ENCODE assay signal across 21 mouse cellular contexts in the genomic region with DNA sequence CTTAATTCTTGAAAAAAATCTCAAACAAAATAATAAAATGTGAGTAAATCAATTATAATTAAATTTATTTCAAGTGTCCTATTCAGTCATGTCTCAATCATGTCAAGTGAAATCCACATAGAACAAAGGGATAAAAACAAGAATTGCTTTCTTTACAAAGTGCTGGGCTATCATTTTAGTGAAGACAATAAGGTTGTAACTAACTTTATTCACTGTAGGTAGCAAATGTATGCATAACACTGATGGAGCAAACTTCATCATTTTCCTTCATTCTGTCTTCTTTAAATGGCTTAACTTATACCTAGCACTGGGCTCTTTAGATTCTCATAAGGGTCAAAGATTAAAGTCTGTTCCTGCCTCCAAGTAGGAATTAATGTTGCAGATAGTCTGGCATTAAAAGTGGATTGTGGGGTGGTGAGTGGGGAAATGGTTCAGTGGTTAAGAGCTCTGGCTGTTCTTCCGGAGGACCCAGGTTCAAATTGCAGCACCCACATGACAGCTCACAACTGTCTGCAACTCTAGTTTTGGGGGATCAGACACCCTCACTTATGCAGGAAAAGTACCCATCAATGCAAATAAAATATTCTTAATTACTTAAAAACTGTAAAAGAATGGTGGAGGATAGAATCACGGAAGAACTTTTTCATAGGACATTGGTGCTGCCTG. TPM values are rescaled to one million over a fixed set of nuclear protein-coding genes. Genes with fewer than 3 reads are reported as not detected.
A peak's percentile ranks its signal among the peaks of the same experiment; 100 is the strongest.
DNase-seq lines count a peak whose midpoint lies in the region; ATAC-seq and TF ChIP-seq lines count a peak whose summit lies in the region.
"Had no signal": no experiment of that assay in that cellular context is flagged by ENCODE, and none has a peak within 500 bp of the region (broad histone marks: within the 10 kb centered on the region; RNA-seq: fewer than 3 reads in every experiment).

No protein-coding gene starts in this region.

- H3K4me2 ChIP-seq in forebrain, embryonic 13.5 days, result no peak overlapping the region
- H3K4me2 ChIP-seq in forebrain, postnatal 0 days (ENCODE audit: low read depth), result no peak overlapping the region
- no peak overlapping the region for H3K4me2 ChIP-seq in kidney, embryonic 15.5 days
- H3K4me2 ChIP-seq in hindbrain, embryonic 16.5 days (ENCODE audit: low read length), result no peak overlapping the region
- H3K4me2 ChIP-seq in midbrain, embryonic 15.5 days, result no peak overlapping the region
- H3K4me2 ChIP-seq: embryonic facial prominence, embryonic 13.5 days; intestine, embryonic 15.5 days; limb, embryonic 13.5 days; liver, embryonic 11.5 days; lung, embryonic 15.5 days had no signal

- no peaks in the 10 kb centered on the region for H3K4me1 ChIP-seq in forebrain, embryonic 13.5 days
- H3K4me1 ChIP-seq in forebrain, postnatal 0 days (ENCODE audit: insufficient read depth), result no peaks in the 10 kb centered on the region
- peaks cover 8% of the 10 kb centered on the region; the same call in 1 of the 2 replicates for H3K4me1 ChIP-seq in kidney, embryonic 15.5 days
- H3K4me1 ChIP-seq in hindbrain, embryonic 16.5 days (ENCODE audit: control insufficient read depth, insufficient read depth, low read depth, low read length), result no peaks in the 10 kb centered on the region
- H3K4me1 ChIP-seq in midbrain, embryonic 15.5 days, result no peaks in the 10 kb centered on the region
- H3K4me1 ChIP-seq: embryonic facial prominence, embryonic 13.5 days; heart, embryonic 13.5 days; intestine, embryonic 15.5 days; limb, embryonic 13.5 days had no signal

- H3K4me3 ChIP-seq in forebrain, embryonic 13.5 days, result no peak overlapping the region
- no peak overlapping the region for H3K4me3 ChIP-seq in forebrain, postnatal 0 days (ENCODE audit: low read depth, low read length)
- no peak overlapping the region for H3K4me3 ChIP-seq in kidney, embryonic 15.5 days (replicated peaks)
- H3K4me3 ChIP-seq in hindbrain, embryonic 16.5 days (ENCODE audit: low read length), result no peak overlapping the region
- H3K4me3 ChIP-seq in midbrain, embryonic 15.5 days, result no peak overlapping the region
- H3K4me3 ChIP-seq: embryonic facial prominence, embryonic 13.5 days; heart, embryonic 13.5 days; intestine, embryonic 15.5 days; layer of hippocampus, adult 2 months; limb, embryonic 13.5 days; lung, embryonic 15.5 days had no signal

- H3K27ac ChIP-seq in forebrain, embryonic 13.5 days, result no peak overlapping the region
- no peak overlapping the region for H3K27ac ChIP-seq in forebrain, postnatal 0 days (ENCODE audit: low read depth, low read length)
- H3K27ac ChIP-seq in kidney, embryonic 15.5 days, result no peak overlapping the region
- no peak overlapping the region for H3K27ac ChIP-seq in hindbrain, embryonic 16.5 days (ENCODE audit: low read depth, low read length)
- H3K27ac ChIP-seq in midbrain, embryonic 15.5 days, result no peak overlapping the region
- H3K27ac ChIP-seq: embryonic facial prominence, embryonic 13.5 days; heart, embryonic 13.5 days; intestine, embryonic 15.5 days; layer of hippocampus, adult 2 months; limb, embryonic 13.5 days had no signal

- no peak for DNase-seq in forebrain, postnatal 0 days
- no peak for DNase-seq in kidney, adult 9 months
- DNase-seq in cerebellum, postnatal 36 days, result no peak
- no peak for DNase-seq in left cerebral cortex, adult 11 months (ENCODE audit: low spot score)
- DNase-seq: adrenal gland, postnatal 10 days; cerebellum, adult 11 months; gastrocnemius, postnatal 10 days; right cerebral cortex, adult 18-20 months; spleen, adult 18-20 months; thymus, postnatal 4 days had no signal

- no peak overlapping the region for H3K9ac ChIP-seq in forebrain, embryonic 13.5 days
- no peak overlapping the region for H3K9ac ChIP-seq in forebrain, postnatal 0 days
- no peak overlapping the region for H3K9ac ChIP-seq in kidney, embryonic 15.5 days
- no peak overlapping the region for H3K9ac ChIP-seq in hindbrain, embryonic 16.5 days (ENCODE audit: low read depth, low read length)
- no peak overlapping the region for H3K9ac ChIP-seq in midbrain, embryonic 15.5 days
- H3K9ac ChIP-seq: embryonic facial prominence, embryonic 13.5 days; heart, embryonic 13.5 days; intestine, embryonic 15.5 days; limb, embryonic 13.5 days; lung, embryonic 15.5 days had no signal

- peak; percentile 19; the same call in 1 of the 2 replicates for ATAC-seq in forebrain, embryonic 13.5 days
- no peak for ATAC-seq in forebrain, postnatal 0 days
- 0 out of 2 replicates have a peak, but pooled peaks have one; percentile 54 for ATAC-seq in kidney, embryonic 15.5 days (replicated peaks; ENCODE audit: low FRiP score)
- peak; percentile 17; the same call in 1 of the 2 replicates for ATAC-seq in hindbrain, embryonic 16.5 days
- peak; percentile 28; the same call in 1 of the 2 replicates for ATAC-seq in midbrain, embryonic 15.5 days (replicated peaks)

- no peak for TF ChIP-seq CTCF in forebrain, postnatal 0 days (IDR thresholded peaks at IDR 0.05; ENCODE audit: low read depth)

- no peaks in the 10 kb centered on the region for H3K27me3 ChIP-seq in forebrain, embryonic 13.5 days
- H3K27me3 ChIP-seq in forebrain, postnatal 0 days (ENCODE audit: insufficient read depth, low read length), result no peaks in the 10 kb centered on the region
- H3K27me3 ChIP-seq in kidney, embryonic 15.5 days, result no peaks in the 10 kb centered on the region
- no peaks in the 10 kb centered on the region for H3K27me3 ChIP-seq in hindbrain, embryonic 16.5 days (replicated peaks; ENCODE audit: control insufficient read depth, insufficient read depth, low read length)
- no peaks in the 10 kb centered on the region; the same call in 1 of the 2 replicates for H3K27me3 ChIP-seq in midbrain, embryonic 15.5 days (replicated peaks)
- H3K27me3 ChIP-seq: embryonic facial prominence, embryonic 13.5 days; heart, embryonic 13.5 days; intestine, embryonic 15.5 days; lung, embryonic 15.5 days had no signal

- no peaks in the 10 kb centered on the region for H3K9me3 ChIP-seq in forebrain, embryonic 13.5 days (replicated peaks)
- no peaks in the 10 kb centered on the region for H3K9me3 ChIP-seq in forebrain, postnatal 0 days (ENCODE audit: low read length)
- H3K9me3 ChIP-seq in kidney, embryonic 15.5 days (replicated peaks), result no peaks in the 10 kb centered on the region
- H3K9me3 ChIP-seq in hindbrain, embryonic 16.5 days (ENCODE audit: control insufficient read depth, low read length), result no peaks in the 10 kb centered on the region
- H3K9me3 ChIP-seq in midbrain, embryonic 15.5 days, result no peaks in the 10 kb centered on the region
- H3K9me3 ChIP-seq: embryonic facial prominence, embryonic 13.5 days; heart, embryonic 13.5 days; intestine, embryonic 15.5 days; limb, embryonic 13.5 days; lung, embryonic 15.5 days had no signal

- H3K36me3 ChIP-seq in forebrain, embryonic 13.5 days (ENCODE audit: poor library complexity, severe bottlenecking), result no peaks in the 10 kb centered on the region
- H3K36me3 ChIP-seq in forebrain, postnatal 0 days (ENCODE audit: insufficient read depth), result no peaks in the 10 kb centered on the region
- H3K36me3 ChIP-seq in kidney, embryonic 15.5 days, result no peaks in the 10 kb centered on the region
- H3K36me3 ChIP-seq in hindbrain, embryonic 16.5 days (ENCODE audit: control insufficient read depth, insufficient read depth, low read length), result no peaks in the 10 kb centered on the region
- no peaks in the 10 kb centered on the region for H3K36me3 ChIP-seq in midbrain, embryonic 15.5 days (replicated peaks)
- H3K36me3 ChIP-seq: embryonic facial prominence, embryonic 13.5 days; heart, embryonic 13.5 days; intestine, embryonic 15.5 days; limb, embryonic 13.5 days; lung, embryonic 15.5 days had no signal

- WGBS in forebrain, embryonic 13.5 days, result 93% methylated on average over 2 of the region's 2 CpGs
- 92% methylated on average over 2 of the region's 2 CpGs for WGBS in forebrain, postnatal 0 days
- 86% methylated on average over 2 of the region's 2 CpGs for WGBS in kidney, embryonic 15.5 days
- WGBS in hindbrain, embryonic 16.5 days, result 84% methylated on average over 2 of the region's 2 CpGs
- 96% methylated on average over 2 of the region's 2 CpGs for WGBS in midbrain, embryonic 15.5 days

RNA-seq across cellular contexts. Expression of gene 5730480H06Rik, which starts 18.4 kb away (rescaled TPM):
- polyA plus RNA-seq in forebrain, embryonic 13.5 days (2015; fragmentation: Nextera tagmentation; extraction: Ambion mirVana), result 21.5 and 23.2 TPM in 2 replicates
- total RNA-seq in forebrain, postnatal 0 days (2014; rRNA removed), result 10.4 and 13.9 TPM in 2 replicates
- polyA plus RNA-seq in forebrain, postnatal 0 days (2015; fragmentation: Nextera tagmentation; extraction: Ambion mirVana), result 11.9 and 17.1 TPM in 2 replicates
- polyA plus RNA-seq in kidney, embryonic 15.5 days (2015; fragmentation: Nextera tagmentation; extraction: Ambion mirVana), result 23.9 and 27.9 TPM in 2 replicates
- 14.6 and 18.7 TPM in 2 replicates for polyA plus RNA-seq in hindbrain, embryonic 16.5 days (2015; fragmentation: Nextera tagmentation; extraction: Ambion mirVana)
- 16.0 and 18.1 TPM in 2 replicates for polyA plus RNA-seq in midbrain, embryonic 15.5 days (2015; fragmentation: Nextera tagmentation; extraction: Ambion mirVana)
